Mouse (Mus musculus) megakaryocyte, embryonic 14.5 days (primary cell): ENCODE results near the gene Rgs8. TPM values are rescaled to one million over a fixed set of nuclear protein-coding genes. Genes with fewer than 3 reads are reported as not detected.

Experiments
- H3K27me3 ChIP-seq: replicated peaks from 2 replicates; pipeline ENCODE3; 2012; ENCODE audit warnings: inconsistent platforms
- H3K36me3 ChIP-seq: replicated peaks from 2 replicates; pipeline ENCODE3; 2012; ENCODE audit warnings: low read length, inconsistent platforms, mixed read lengths
- H3K4me1 ChIP-seq: 2 replicates; pipeline ENCODE4 v1.6.1; 2012; ENCODE audit warnings: inconsistent platforms
- H3K4me3 ChIP-seq: replicated peaks from 2 replicates; pipeline ENCODE3; 2012; ENCODE audit warnings: moderate library complexity, mild to moderate bottlenecking, inconsistent platforms
- H3K9me3 ChIP-seq: 2 replicates; pipeline ENCODE4 v1.6.1; 2012; ENCODE audit warnings: inconsistent platforms
- FLI1 ChIP-seq: IDR thresholded peaks from 2 replicates; pipeline ENCODE4 v1.6.1; 2012; ENCODE audit warnings: low read length, inconsistent platforms, mixed read lengths
- GATA1 ChIP-seq: IDR thresholded peaks from 3 replicates; pipeline ENCODE4 v1.6.1; 2012; ENCODE audit warnings: mixed read lengths, low read length, inconsistent platforms, borderline replicate concordance
- polyA plus RNA-seq: library from polyadenylated mRNA; stranded (reverse); fragments of >175 nt; gene quantifications from 2 replicates; pipeline ENCODE4 v1.2.3, GENCODE M21; 2012; ENCODE audit warnings: low replicate concordance; ENCODE audit not compliant: insufficient read depth

The Rgs8 gene
- polyA plus RNA-seq, 1 experiment = 0.04 TPM

DNA sequence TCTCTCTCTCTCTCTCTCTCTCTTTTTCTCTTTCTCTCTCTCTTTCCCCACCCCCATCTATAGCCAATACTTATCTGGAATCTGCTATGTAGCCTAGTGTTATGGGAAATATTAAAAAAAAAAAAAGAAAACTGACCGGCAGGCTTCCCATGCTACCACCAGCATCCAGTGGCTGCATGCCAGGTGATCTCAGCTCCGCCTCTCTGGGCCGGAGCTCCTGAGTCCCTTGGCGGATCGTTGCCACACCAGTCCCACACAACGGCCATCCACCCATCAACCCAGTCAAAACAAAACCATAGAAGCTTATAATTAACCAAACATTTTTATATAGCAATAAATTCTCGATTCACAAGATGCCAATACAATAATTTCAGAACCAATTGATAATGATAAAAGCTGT lies 68.1 kb downstream of the Rgs8 start:
- H3K4me3 ChIP-seq = no peak overlapping the region
- H3K9me3 ChIP-seq = no peaks in the 10 kb centered on the region
- no peaks in the 10 kb centered on the region for H3K36me3 ChIP-seq
- H3K4me1 ChIP-seq = no peaks in the 10 kb centered on the region
- no peak for TF ChIP-seq FLI1
- TF ChIP-seq GATA1 = no peak
- peaks cover 11% of the 10 kb centered on the region for H3K27me3 ChIP-seq

- no peaks in the 10 kb centered on the region for H3K4me1 ChIP-seq
- H3K27me3 ChIP-seq = peaks cover 14% of the 10 kb centered on the region
- 0 out of 2 replicates have a peak, but pooled peaks cover 4% of the 10 kb centered on the region for H3K9me3 ChIP-seq
- H3K4me3 ChIP-seq = no peak overlapping the region
- TF ChIP-seq GATA1 = no peak
- TF ChIP-seq FLI1 = no peak
- no peaks in the 10 kb centered on the region for H3K36me3 ChIP-seq
Observed at GRCm38 (mm10) chr1:153721565-153722310, 68.9 kb downstream of the Rgs8 start.

DNA sequence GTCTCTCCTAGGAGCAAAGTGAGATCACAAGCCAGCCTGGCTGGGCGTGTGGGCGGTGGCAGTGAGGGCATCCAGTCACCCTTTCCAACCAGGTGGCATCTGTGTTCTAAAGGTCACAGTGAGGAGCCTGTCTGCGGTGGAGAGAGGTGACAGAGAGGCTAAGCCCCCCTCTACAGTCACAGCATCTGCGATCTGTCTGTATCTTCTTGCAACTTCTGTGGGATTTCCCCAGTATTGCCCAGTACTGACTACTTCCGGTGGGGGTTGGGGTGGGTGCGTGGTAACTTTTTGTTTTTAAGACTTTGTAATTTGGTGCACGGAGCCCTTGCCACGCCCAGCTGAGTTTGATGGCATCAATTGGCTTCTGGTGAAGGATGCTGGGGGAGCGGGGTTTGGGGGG lies 70.6 kb downstream of the Rgs8 start:
- no peaks in the 10 kb centered on the region for H3K36me3 ChIP-seq
- H3K27me3 ChIP-seq = peaks cover 20% of the 10 kb centered on the region
- H3K4me1 ChIP-seq = no peaks in the 10 kb centered on the region
- H3K9me3 ChIP-seq = 0 out of 2 replicates have a peak, but pooled peaks cover 4% of the 10 kb centered on the region
- TF ChIP-seq GATA1 = no peak
- no peak for TF ChIP-seq FLI1
- no peak overlapping the region for H3K4me3 ChIP-seq

DNA sequence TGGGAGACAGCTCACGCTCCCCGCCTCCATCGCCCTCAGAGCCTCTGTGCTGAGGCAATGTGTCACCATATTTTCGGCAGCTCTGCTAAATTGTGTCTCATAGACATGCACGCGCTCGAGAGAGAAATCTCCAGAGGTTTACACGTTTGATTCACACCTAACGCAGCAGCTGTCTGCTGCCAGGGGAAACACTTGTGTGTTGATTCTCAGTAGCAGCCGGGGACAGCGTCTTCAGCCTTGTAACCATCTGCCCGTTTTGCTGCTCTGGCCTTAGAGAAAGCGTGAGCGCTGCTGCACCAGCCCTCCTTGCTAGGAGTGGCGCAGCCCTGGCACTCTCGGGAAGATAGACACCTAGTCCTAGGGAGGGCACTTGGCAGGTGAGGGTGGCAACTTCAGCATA lies 73.8 kb downstream of the Rgs8 start:
- H3K4me3 ChIP-seq = no peak overlapping the region

GRCm38 (mm10) chr1:153729806-153730205 lies 77.0 kb downstream of the Rgs8 start:
- H3K4me3 ChIP-seq = no peak overlapping the region
- TF ChIP-seq GATA1 = no peak
- TF ChIP-seq FLI1 = no peak
- peaks cover 39% of the 10 kb centered on the region for H3K27me3 ChIP-seq
- H3K4me1 ChIP-seq = no peaks in the 10 kb centered on the region
- no peaks in the 10 kb centered on the region for H3K36me3 ChIP-seq
- 0 out of 2 replicates have a peak, but pooled peaks cover 4% of the 10 kb centered on the region for H3K9me3 ChIP-seq

More for the DNA sequence above, 73.8 kb downstream of the Rgs8 start:
- Histone ChIP-seq H3K36me3 (no peaks in the 10 kb centered on the region), H3K9me3 (0 out of 2 replicates have a peak, but pooled peaks cover 4% of the 10 kb centered on the region), H3K27me3 (peaks cover 28% of the 10 kb centered on the region), H3K4me1 (no peaks in the 10 kb centered on the region)
- TF ChIP-seq FLI1 = no peak
- no peak for TF ChIP-seq GATA1

GRCm38 (mm10) chr1:153730671-153731070 lies 77.8 kb downstream of the Rgs8 start:
- no peaks in the 10 kb centered on the region for H3K36me3 ChIP-seq
- H3K4me3 ChIP-seq = no peak overlapping the region
- TF ChIP-seq FLI1 = no peak
- TF ChIP-seq GATA1 = no peak
- no peaks in the 10 kb centered on the region for H3K4me1 ChIP-seq
- 0 out of 2 replicates have a peak, but pooled peaks cover 4% of the 10 kb centered on the region for H3K9me3 ChIP-seq
- peaks cover 44% of the 10 kb centered on the region for H3K27me3 ChIP-seq

GRCm38 (mm10) chr1:153733181-153733580 lies 80.4 kb downstream of the Rgs8 start:
- no peak for TF ChIP-seq GATA1
- TF ChIP-seq FLI1 = no peak
- H3K9me3 ChIP-seq = no peaks in the 10 kb centered on the region
- H3K4me1 ChIP-seq = no peaks in the 10 kb centered on the region
- no peaks in the 10 kb centered on the region for H3K36me3 ChIP-seq
- H3K4me3 ChIP-seq = no peak overlapping the region
- peaks cover 57% of the 10 kb centered on the region for H3K27me3 ChIP-seq

DNA sequence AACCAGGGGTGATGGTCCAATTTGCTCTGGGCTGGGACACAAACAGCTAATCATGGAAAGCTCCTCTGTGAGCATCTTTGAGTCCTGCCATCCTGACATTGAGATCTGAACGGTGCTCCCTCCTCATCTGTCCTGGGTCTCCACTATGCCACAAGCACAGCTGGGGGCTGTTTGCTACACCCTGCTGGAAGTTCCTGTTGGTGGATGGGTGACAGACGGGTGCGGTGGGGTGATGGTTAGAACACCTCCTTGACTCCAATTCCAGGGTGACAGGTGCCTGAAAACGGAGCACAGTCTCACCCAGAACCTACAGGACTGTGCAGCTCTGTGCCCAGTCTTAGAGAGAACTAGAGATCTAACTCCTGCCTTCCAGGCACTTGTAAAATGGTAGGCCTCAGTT lies 82.0 kb downstream of the Rgs8 start:
- Histone ChIP-seq H3K9me3 (no peaks in the 10 kb centered on the region), H3K4me3 (no peak overlapping the region), H3K4me1 (peaks cover 3% of the 10 kb centered on the region; the same call in 1 of the 2 replicates), H3K36me3 (no peaks in the 10 kb centered on the region), H3K27me3 (peaks cover 63% of the 10 kb centered on the region)
- TF ChIP-seq FLI1 (no peak), GATA1 (no peak)

GRCm38 (mm10) chr1:153736096-153736495 lies 83.3 kb downstream of the Rgs8 start:
- Histone ChIP-seq H3K9me3 (no peaks in the 10 kb centered on the region), H3K36me3 (no peaks in the 10 kb centered on the region), H3K4me1 (peaks cover 10% of the 10 kb centered on the region), H3K4me3 (no peak overlapping the region), H3K27me3 (peaks cover 73% of the 10 kb centered on the region)
- TF ChIP-seq FLI1 (no peak), GATA1 (no peak)
